Mouse (Mus musculus) G1E (cell line): ENCODE data around the gene Gal.

Source experiments
- CTCF ChIP-seq: IDR thresholded peaks from 2 replicates; pipeline ENCODE4 v1.5.1; 2012; ENCODE audit warnings: low read depth, low read length, inconsistent platforms, mixed read lengths
- POLR2AphosphoS5 ChIP-seq: IDR thresholded peaks from 2 replicates; pipeline ENCODE4 v1.6.1; 2012; ENCODE audit warnings: low read depth, low read length, inconsistent platforms; ENCODE audit not compliant: insufficient replicate concordance

GRCm38 (mm10) chr19:3376966-3377715 is 37.2 kb downstream of the Gal start:
- TF ChIP-seq CTCF (no peak), POLR2AphosphoS5 (no peak)
